Mouse (Mus musculus): ENCODE results near the gene Nop10. TPM values are rescaled to one million over a fixed set of nuclear protein-coding genes. Genes with fewer than 3 reads are reported as not detected.

Gene Nop10
- total RNA-seq, 2 experiments from 2014 or later: 49.2 to 55.4 TPM

Other genes starting within 250 kb of the Nop10 start
- not detected for gene Olfr1310, start 249.2 kb upstream of the Nop10 start, total RNA-seq (2021)
- not detected for gene Olfr1311, start 237.5 kb upstream of the Nop10 start, total RNA-seq (2021)
- gene Olfr1312, start 211.7 kb upstream of the Nop10 start, total RNA-seq (2021): not detected
- not detected for gene Olfr1313, start 184.1 kb upstream of the Nop10 start, total RNA-seq (2021)
- gene Olfr1314, start 165.1 kb upstream of the Nop10 start, total RNA-seq (2021): not detected
- gene Olfr1315-ps1, start 146.5 kb upstream of the Nop10 start, total RNA-seq (2021): not detected
- not detected for gene Olfr1316, start 126.9 kb upstream of the Nop10 start, total RNA-seq (2021)
- not detected for gene Olfr1317, start 121.6 kb upstream of the Nop10 start, total RNA-seq (2021)
- gene Olfr1318, start 107.7 kb upstream of the Nop10 start, total RNA-seq (2021): not detected
- gene Lpcat4, start 22.5 kb upstream of the Nop10 start, total RNA-seq (2021): 1 to 10 TPM; 2.1 to 2.3 TPM
- gene Nutm1, start 2.6 kb upstream of the Nop10 start, total RNA-seq (2021): not detected
- gene Slc12a6, start 3.9 kb downstream of the Nop10 start, total RNA-seq (2021): 10 to 100 TPM; 22.7 to 23.0 TPM
- gene Gm21985, start 4.4 kb downstream of the Nop10 start, total RNA-seq (2021): 1 to 10 TPM in 1 of 2 experiments, under 1 TPM in 1; 0.56 to 1.2 TPM
- 10 to 100 TPM; 58.3 to 68.9 TPM for gene Emc4, start 106.1 kb downstream of the Nop10 start, total RNA-seq (2021)
- gene Katnbl1, start 117.3 kb downstream of the Nop10 start, total RNA-seq (2021): 1 to 10 TPM; 2.8 to 3.1 TPM
- 10 to 100 TPM; 12.6 to 14.1 TPM for gene Emc7, start 193.1 kb downstream of the Nop10 start, total RNA-seq (2021)
- not detected for gene Chrm5, start 218.8 kb downstream of the Nop10 start, total RNA-seq (2021)
- gene Aven, start 231.0 kb downstream of the Nop10 start, total RNA-seq (2021): 10 to 100 TPM; 14.6 to 19.2 TPM